Mouse (Mus musculus): ENCODE measurements at regions not wholly inside any gene's neighbourhood (a gene's known extent, or its start where the extent isn't known, plus 50 kb on each side); places are given as distances from the start of the nearest gene placed in this dataset.

GRCm38 (mm10) chr13:99097606-99098545 lies 86.7 kb upstream of the Zfp366 start:
- no peak for DNase-seq

GRCm38 (mm10) chr13:99096837-99097236 lies 87.8 kb upstream of the Zfp366 start:
- DNase-seq: no peak

GRCm38 (mm10) chr13:99095006-99095405 lies 89.6 kb upstream of the Zfp366 start:
- no peak for DNase-seq

- DNase-seq: no peak
Measured at GRCm38 (mm10) chr13:99094221-99094620, 90.4 kb upstream of the Zfp366 start.

- peak; percentile 37 to 49 for DNase-seq
Measured at GRCm38 (mm10) chr13:99093269-99093668, 91.4 kb upstream of the Zfp366 start.

GRCm38 (mm10) chr13:99092279-99092930 lies 92.2 kb upstream of the Zfp366 start:
- no peak for DNase-seq

- DNase-seq: no peak
Measured at GRCm38 (mm10) chr13:99091562-99092278, 92.9 kb upstream of the Zfp366 start.

GRCm38 (mm10) chr13:99090361-99090760 lies 94.3 kb upstream of the Zfp366 start:
- no peak for DNase-seq

GRCm38 (mm10) chr13:99088285-99088684 lies 96.3 kb upstream of the Zfp366 start:
- DNase-seq: no peak

- no peak for DNase-seq
Measured at GRCm38 (mm10) chr13:99079331-99079761, 95.0 kb upstream of the 1700024P04Rik start.

- no peak for DNase-seq
Measured at GRCm38 (mm10) chr13:99078643-99079042, 94.3 kb upstream of the 1700024P04Rik start.

GRCm38 (mm10) chr13:99077039-99077749 lies 92.8 kb upstream of the 1700024P04Rik start:
- no peak for DNase-seq

- DNase-seq: no peak
Measured at GRCm38 (mm10) chr13:99075467-99075866, 91.1 kb upstream of the 1700024P04Rik start.

- no peak for DNase-seq
Measured at GRCm38 (mm10) chr13:99071821-99072414, 87.6 kb upstream of the 1700024P04Rik start.

- DNase-seq: no peak
Measured at GRCm38 (mm10) chr13:99071413-99071812, 87.0 kb upstream of the 1700024P04Rik start.

- DNase-seq: no peak
Measured at GRCm38 (mm10) chr13:99069767-99070166, 85.4 kb upstream of the 1700024P04Rik start.

- DNase-seq: no peak
Measured at GRCm38 (mm10) chr13:99067504-99067903, 83.1 kb upstream of the 1700024P04Rik start.

GRCm38 (mm10) chr13:99063431-99063830 lies 79.1 kb upstream of the 1700024P04Rik start:
- DNase-seq: no peak

GRCm38 (mm10) chr13:99062936-99063335 lies 78.6 kb upstream of the 1700024P04Rik start:
- no peak for DNase-seq

GRCm38 (mm10) chr13:99058131-99058970 lies 74.0 kb upstream of the 1700024P04Rik start:
- DNase-seq: no peak

GRCm38 (mm10) chr13:99057696-99058095 lies 73.3 kb upstream of the 1700024P04Rik start:
- no peak for DNase-seq

All from thymus, adult 18-20 months (tissue).